Mouse (Mus musculus): Measurements from ENCODE around the gene Gm5447. TPM values are rescaled to one million over a fixed set of nuclear protein-coding genes. Genes with fewer than 3 reads are reported as not detected.

Gm5447 gene
- polyA plus RNA-seq, 1 experiment from 2014 or later, result 0.15 TPM

DNA sequence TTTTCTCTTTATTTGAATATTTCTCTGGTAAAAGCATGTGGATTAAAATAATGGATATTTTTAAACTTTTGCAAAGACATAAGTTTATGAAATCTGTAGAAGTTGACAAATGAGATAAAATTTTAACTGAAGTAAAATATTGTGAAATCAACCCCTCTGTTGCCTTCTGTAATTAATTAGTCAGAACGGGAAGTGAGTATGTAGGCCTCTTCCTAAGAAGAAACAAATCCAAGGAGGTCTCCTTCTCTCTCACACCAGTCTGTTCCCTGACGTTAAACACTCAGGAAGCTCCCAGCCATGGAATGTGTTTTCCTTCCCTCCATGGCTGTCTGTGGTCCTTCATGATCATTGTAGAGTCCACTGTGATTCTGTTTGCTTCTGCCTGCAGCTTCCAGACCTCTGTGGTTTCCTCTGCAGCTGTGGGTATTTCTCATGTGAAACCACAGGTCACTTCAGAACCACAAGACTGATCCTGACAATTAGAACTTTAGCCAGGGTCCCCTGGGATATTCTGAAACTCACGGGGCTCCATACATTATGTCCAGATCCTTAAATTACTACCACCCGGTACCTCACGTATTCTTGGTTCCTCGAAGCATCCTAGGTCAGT lies 20.4 kb downstream of the Gm5447 start:
- ATAC-seq, result no peak
- 82% methylated on average over 6 of the region's 6 CpGs for WGBS

DNA sequence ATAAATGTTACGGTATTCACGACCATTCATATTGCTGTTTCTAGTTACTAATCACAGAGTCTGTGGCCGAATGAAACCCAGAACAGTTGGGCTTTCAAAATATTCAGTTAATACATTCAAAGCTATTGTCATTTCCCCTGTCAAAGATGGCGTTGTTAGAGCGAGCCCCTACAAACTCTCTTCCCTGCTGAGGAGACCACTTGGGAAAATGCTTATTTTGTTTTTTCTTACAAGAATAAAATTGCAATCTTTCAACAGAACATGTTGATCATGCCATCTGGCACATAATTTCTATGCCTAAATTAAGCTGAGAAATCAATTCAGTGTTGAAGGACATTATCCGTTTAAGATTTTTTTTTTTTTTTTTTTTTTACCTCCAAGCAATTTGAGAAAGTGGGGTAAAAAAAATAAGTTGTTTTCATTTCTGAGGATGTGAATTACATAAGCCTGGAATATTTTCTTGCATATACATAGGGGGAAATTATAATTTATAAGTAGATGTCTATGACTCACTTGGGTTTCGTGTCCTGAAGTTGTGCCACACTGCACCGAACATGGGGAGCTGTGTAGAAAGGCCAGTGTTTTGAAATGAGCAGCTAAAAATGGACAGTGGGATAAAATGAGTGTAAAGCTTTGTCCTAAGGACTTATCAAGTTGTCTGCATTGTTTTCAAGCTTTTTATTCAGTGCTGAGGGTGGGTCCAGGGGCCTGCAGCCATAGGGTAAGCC lies 23.7 kb downstream of the Gm5447 start:
- H3K27ac ChIP-seq (ENCODE audit: low read length), result peak overlapping the region; percentile 42; the same call in 1 of the 2 replicates
- H3K27me3 ChIP-seq (replicated peaks; ENCODE audit: control insufficient read depth, insufficient read depth, low read length), result no peaks in the 10 kb centered on the region
- H3K4me3 ChIP-seq (replicated peaks; ENCODE audit: low read length), result no peak overlapping the region
- H3K4me1 ChIP-seq (replicated peaks; ENCODE audit: control insufficient read depth, insufficient read depth, low read length), result peaks cover 4% of the 10 kb centered on the region
- no peak overlapping the region for H3K4me2 ChIP-seq (ENCODE audit: low read length)
- no peaks in the 10 kb centered on the region for H3K36me3 ChIP-seq (ENCODE audit: control insufficient read depth, insufficient read depth)
- WGBS, result 56% methylated on average over 8 of the region's 8 CpGs
- ATAC-seq, result peak; percentile 69
- no peak overlapping the region for H3K9ac ChIP-seq (replicated peaks; ENCODE audit: low read depth, low read length)
- H3K9me3 ChIP-seq (ENCODE audit: control insufficient read depth, low read length), result no peaks in the 10 kb centered on the region

More for the DNA sequence above, 20.4 kb downstream of the Gm5447 start:
- Histone ChIP-seq H3K27ac (ENCODE audit: low read length) (no peak overlapping the region), H3K9me3 (ENCODE audit: control insufficient read depth, low read length) (no peaks in the 10 kb centered on the region), H3K27me3 (replicated peaks; ENCODE audit: control insufficient read depth, insufficient read depth, low read length) (no peaks in the 10 kb centered on the region), H3K4me2 (ENCODE audit: low read length) (no peak overlapping the region), H3K36me3 (ENCODE audit: control insufficient read depth, insufficient read depth) (no peaks in the 10 kb centered on the region), H3K4me3 (replicated peaks; ENCODE audit: low read length) (no peak overlapping the region), H3K9ac (replicated peaks; ENCODE audit: low read depth, low read length) (no peak overlapping the region), H3K4me1 (replicated peaks; ENCODE audit: control insufficient read depth, insufficient read depth, low read length) (peaks cover 4% of the 10 kb centered on the region)

DNA sequence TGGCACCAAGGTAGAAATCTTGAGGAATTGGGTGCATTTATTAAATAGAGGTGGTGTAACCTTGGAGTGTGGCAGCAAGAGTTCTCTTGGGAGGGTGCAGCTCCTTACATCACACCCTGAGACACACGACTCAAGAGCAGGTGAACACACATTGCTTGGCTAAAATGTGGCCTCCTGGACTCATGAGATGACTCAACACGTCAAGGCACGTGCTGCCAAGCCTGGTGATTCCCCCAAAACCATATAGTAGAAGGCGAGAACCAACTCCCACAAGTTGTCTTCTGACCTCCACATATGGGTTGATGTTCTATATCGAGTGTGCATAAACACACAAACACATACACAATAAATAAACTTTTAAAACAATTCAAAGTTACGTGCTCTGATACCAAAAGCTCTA lies 25.8 kb downstream of the Gm5447 start:
- Histone ChIP-seq H3K9me3 (ENCODE audit: control insufficient read depth, low read length) (no peaks in the 10 kb centered on the region), H3K36me3 (ENCODE audit: control insufficient read depth, insufficient read depth) (no peaks in the 10 kb centered on the region), H3K27me3 (replicated peaks; ENCODE audit: control insufficient read depth, insufficient read depth, low read length) (no peaks in the 10 kb centered on the region), H3K4me3 (replicated peaks; ENCODE audit: low read length) (no peak overlapping the region), H3K9ac (replicated peaks; ENCODE audit: low read depth, low read length) (no peak overlapping the region), H3K27ac (ENCODE audit: low read length) (no peak overlapping the region), H3K4me1 (replicated peaks; ENCODE audit: control insufficient read depth, insufficient read depth, low read length) (peaks cover 4% of the 10 kb centered on the region), H3K4me2 (ENCODE audit: low read length) (no peak overlapping the region)
- 91% methylated on average over 6 of the region's 6 CpGs for WGBS
- ATAC-seq, result no peak

DNA sequence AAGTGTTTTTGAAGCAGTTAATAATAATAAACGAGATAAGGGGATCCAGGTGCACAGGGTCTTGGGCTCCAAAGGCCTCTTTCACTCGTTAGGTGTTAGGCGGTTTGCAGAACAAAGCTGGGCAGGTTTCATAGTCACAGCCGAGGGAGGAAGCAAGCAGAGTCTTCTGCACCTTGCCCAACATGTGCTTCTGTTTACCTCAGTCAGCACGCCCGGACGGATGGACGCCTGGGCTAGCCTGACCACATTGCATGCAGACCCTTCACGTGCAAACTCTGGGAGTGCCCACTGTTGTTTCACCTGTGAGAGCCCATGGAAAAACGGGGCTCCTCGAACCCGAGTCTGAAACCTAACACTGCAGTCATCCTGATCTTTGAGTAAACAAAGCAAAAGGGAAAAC lies 30.5 kb downstream of the Gm5447 start:
- H3K27ac ChIP-seq (ENCODE audit: low read length), result no peak overlapping the region
- H3K4me3 ChIP-seq (replicated peaks; ENCODE audit: low read length), result no peak overlapping the region
- no peaks in the 10 kb centered on the region for H3K9me3 ChIP-seq (ENCODE audit: control insufficient read depth, low read length)
- WGBS, result 62% methylated on average over 12 of the region's 12 CpGs
- H3K4me2 ChIP-seq (ENCODE audit: low read length), result no peak overlapping the region
- no peak overlapping the region for H3K9ac ChIP-seq (replicated peaks; ENCODE audit: low read depth, low read length)
- no peaks in the 10 kb centered on the region for H3K36me3 ChIP-seq (ENCODE audit: control insufficient read depth, insufficient read depth)
- no peaks in the 10 kb centered on the region for H3K4me1 ChIP-seq (replicated peaks; ENCODE audit: control insufficient read depth, insufficient read depth, low read length)
- no peak for ATAC-seq
- no peaks in the 10 kb centered on the region for H3K27me3 ChIP-seq (replicated peaks; ENCODE audit: control insufficient read depth, insufficient read depth, low read length)

DNA sequence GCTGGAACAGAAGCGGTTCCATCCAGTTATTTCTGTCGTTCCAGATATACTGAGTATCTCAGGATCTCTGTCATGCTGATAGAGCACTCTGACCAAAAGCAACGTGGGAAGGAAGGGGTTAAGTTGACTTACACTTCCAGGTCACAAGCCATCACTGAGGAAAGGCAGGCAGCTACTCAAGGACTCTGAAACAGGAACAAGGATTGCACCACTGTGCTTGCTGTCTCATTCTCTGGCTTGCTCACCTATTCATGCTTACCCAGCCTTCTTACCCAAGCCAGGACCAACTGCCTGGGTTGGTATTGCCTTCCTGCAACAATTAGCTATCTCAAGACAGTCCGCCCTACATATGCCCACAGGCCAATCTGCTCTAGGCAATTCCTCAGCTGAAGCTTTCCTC lies 31.0 kb downstream of the Gm5447 start:
- no peaks in the 10 kb centered on the region for H3K36me3 ChIP-seq (ENCODE audit: control insufficient read depth, insufficient read depth)
- H3K4me3 ChIP-seq (replicated peaks; ENCODE audit: low read length), result no peak overlapping the region
- H3K4me1 ChIP-seq (replicated peaks; ENCODE audit: control insufficient read depth, insufficient read depth, low read length), result no peaks in the 10 kb centered on the region
- no peaks in the 10 kb centered on the region for H3K27me3 ChIP-seq (replicated peaks; ENCODE audit: control insufficient read depth, insufficient read depth, low read length)
- no peak overlapping the region for H3K4me2 ChIP-seq (ENCODE audit: low read length)
- H3K9me3 ChIP-seq (ENCODE audit: control insufficient read depth, low read length), result no peaks in the 10 kb centered on the region
- no peak overlapping the region for H3K9ac ChIP-seq (replicated peaks; ENCODE audit: low read depth, low read length)
- no peak overlapping the region for H3K27ac ChIP-seq (ENCODE audit: low read length)
- 78% methylated on average over 4 of the region's 4 CpGs for whole genome bisulfite sequencing
- ATAC-seq, result no peak

DNA sequence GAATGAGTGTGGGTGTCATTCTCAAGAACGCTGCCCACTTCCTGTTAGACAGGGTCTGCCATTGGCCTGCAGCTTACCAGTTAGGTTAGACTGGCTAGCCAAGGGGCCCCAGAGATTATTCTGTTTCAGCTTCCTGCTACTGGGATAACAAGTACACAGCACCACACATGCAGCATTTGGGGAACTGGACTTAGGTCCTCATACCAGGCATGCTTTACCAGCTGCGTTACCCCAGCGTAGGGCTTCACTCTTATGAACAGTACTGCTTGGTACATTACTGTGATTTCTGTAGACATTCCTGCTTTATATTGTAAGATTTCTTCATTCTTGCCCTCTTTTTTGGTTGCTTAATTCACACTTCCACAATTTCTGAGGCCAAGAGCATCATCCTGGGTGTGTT lies 43.5 kb downstream of the Gm5447 start:
- Histone ChIP-seq H3K9ac (replicated peaks; ENCODE audit: low read depth, low read length) (no peak overlapping the region), H3K4me3 (replicated peaks; ENCODE audit: low read length) (no peak overlapping the region), H3K36me3 (ENCODE audit: control insufficient read depth, insufficient read depth) (no peaks in the 10 kb centered on the region), H3K27ac (ENCODE audit: low read length) (no peak overlapping the region), H3K9me3 (ENCODE audit: control insufficient read depth, low read length) (no peaks in the 10 kb centered on the region), H3K4me1 (replicated peaks; ENCODE audit: control insufficient read depth, insufficient read depth, low read length) (no peaks in the 10 kb centered on the region), H3K27me3 (replicated peaks; ENCODE audit: control insufficient read depth, insufficient read depth, low read length) (no peaks in the 10 kb centered on the region), H3K4me2 (ENCODE audit: low read length) (no peak overlapping the region)
- ATAC-seq, result no peak
- WGBS, result 96% methylated on average over 3 of the region's 3 CpGs

DNA sequence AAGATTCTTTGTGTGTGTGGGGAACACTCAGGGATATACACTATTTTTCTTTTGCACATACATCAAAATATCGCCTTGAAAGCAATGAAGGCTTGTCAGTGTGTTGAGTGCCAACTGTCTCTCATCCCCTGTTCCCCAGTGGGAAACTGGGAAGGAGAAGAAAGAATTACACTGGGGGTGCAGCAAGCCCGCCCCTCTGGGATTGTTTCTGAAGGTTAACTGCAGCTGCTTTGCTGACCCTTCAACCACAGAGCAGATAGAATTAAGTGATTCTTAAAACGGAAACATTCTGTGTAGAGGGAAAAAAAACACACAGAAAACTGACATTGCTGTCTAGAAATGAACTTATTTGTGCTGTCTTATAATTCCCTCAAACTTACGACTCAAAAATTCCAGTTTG lies 47.5 kb downstream of the Gm5447 start:
- Histone ChIP-seq H3K9me3 (ENCODE audit: control insufficient read depth, low read length) (no peaks in the 10 kb centered on the region), H3K4me1 (replicated peaks; ENCODE audit: control insufficient read depth, insufficient read depth, low read length) (no peaks in the 10 kb centered on the region), H3K36me3 (ENCODE audit: control insufficient read depth, insufficient read depth) (no peaks in the 10 kb centered on the region), H3K27ac (ENCODE audit: low read length) (no peak overlapping the region), H3K27me3 (replicated peaks; ENCODE audit: control insufficient read depth, insufficient read depth, low read length) (no peaks in the 10 kb centered on the region), H3K4me2 (ENCODE audit: low read length) (no peak overlapping the region), H3K4me3 (replicated peaks; ENCODE audit: low read length) (no peak overlapping the region), H3K9ac (replicated peaks; ENCODE audit: low read depth, low read length) (no peak overlapping the region)
- no peak for ATAC-seq
- 66% methylated on average over 4 of the region's 4 CpGs for WGBS

DNA sequence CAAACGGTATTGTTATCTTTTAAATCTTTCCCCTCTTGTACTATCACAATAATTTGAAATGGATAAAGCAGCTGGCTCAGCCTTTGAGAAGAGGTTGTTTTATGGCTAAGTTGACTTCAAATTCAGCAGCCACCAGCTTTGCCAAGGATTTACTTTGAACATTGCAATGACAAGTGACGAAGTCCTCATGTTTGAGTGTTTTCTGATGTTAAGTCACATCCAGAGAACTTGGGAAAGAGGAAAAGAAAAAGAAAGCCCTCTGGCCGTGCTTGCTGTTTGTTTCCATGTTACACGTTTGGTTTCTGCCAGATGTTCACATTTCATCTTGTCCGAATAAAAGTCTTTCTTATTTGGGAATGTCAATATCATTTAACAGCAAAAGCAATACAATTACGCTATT lies 47.9 kb downstream of the Gm5447 start:
- no peak overlapping the region for H3K9ac ChIP-seq (replicated peaks; ENCODE audit: low read depth, low read length)
- no peaks in the 10 kb centered on the region for H3K4me1 ChIP-seq (replicated peaks; ENCODE audit: control insufficient read depth, insufficient read depth, low read length)
- no peaks in the 10 kb centered on the region for H3K27me3 ChIP-seq (replicated peaks; ENCODE audit: control insufficient read depth, insufficient read depth, low read length)
- WGBS, result 80% methylated on average over 6 of the region's 6 CpGs
- H3K36me3 ChIP-seq (ENCODE audit: control insufficient read depth, insufficient read depth), result no peaks in the 10 kb centered on the region
- H3K9me3 ChIP-seq (ENCODE audit: control insufficient read depth, low read length), result no peaks in the 10 kb centered on the region
- no peak overlapping the region for H3K4me2 ChIP-seq (ENCODE audit: low read length)
- H3K4me3 ChIP-seq (replicated peaks; ENCODE audit: low read length), result no peak overlapping the region
- no peak for ATAC-seq
- no peak overlapping the region for H3K27ac ChIP-seq (ENCODE audit: low read length)

DNA sequence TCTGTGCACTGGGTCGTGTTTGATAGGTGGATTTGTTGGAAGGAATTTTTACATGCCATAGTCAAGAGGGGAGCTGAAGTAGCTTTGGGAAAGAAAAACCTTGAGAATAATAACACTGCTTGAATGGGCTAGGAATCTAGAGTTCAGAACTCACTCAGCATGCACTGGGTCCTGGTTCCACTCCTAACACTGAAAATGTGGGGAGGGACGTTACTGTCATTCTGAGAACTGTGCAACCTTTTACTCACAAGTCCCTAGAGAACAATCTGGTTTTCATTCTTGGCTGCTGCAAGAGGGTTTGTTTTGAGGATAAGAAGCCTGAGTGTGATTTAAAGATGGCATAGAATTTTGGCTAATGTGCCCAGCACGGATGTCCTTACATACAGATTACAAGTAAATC lies 49.7 kb downstream of the Gm5447 start:
- no peaks in the 10 kb centered on the region for H3K9me3 ChIP-seq (ENCODE audit: control insufficient read depth, low read length)
- no peak overlapping the region for H3K4me2 ChIP-seq (ENCODE audit: low read length)
- no peak for ATAC-seq
- 85% methylated on average over 3 of the region's 3 CpGs for WGBS
- no peaks in the 10 kb centered on the region for H3K4me1 ChIP-seq (replicated peaks; ENCODE audit: control insufficient read depth, insufficient read depth, low read length)
- H3K27ac ChIP-seq (ENCODE audit: low read length), result no peak overlapping the region
- no peaks in the 10 kb centered on the region for H3K36me3 ChIP-seq (ENCODE audit: control insufficient read depth, insufficient read depth)
- H3K4me3 ChIP-seq (replicated peaks; ENCODE audit: low read length), result no peak overlapping the region
- no peaks in the 10 kb centered on the region for H3K27me3 ChIP-seq (replicated peaks; ENCODE audit: control insufficient read depth, insufficient read depth, low read length)
- no peak overlapping the region for H3K9ac ChIP-seq (replicated peaks; ENCODE audit: low read depth, low read length)

Measured in forebrain, embryonic 16.5 days (tissue).